Mouse (Mus musculus) hindbrain, embryonic 15.5 days (tissue): ENCODE results near the gene Usp16. TPM values are rescaled to one million over a fixed set of nuclear protein-coding genes. Genes with fewer than 3 reads are reported as not detected.
A peak's percentile ranks its signal among the peaks of the same experiment; 100 is the strongest.

ENCODE experiments used
- ATAC-seq: fragments of 200-750 bp; cut with Nextera tagmentation; 2 replicates; pipeline ENCODE4 v1.8.0; 2017; ENCODE audit warnings: low read depth, moderate number of reproducible peaks, moderate TSS enrichment; ENCODE audit not compliant: low FRiP score
- H3K27ac ChIP-seq: fragments of 300-500 bp; sonication (generic); replicated peaks from 2 replicates; pipeline ENCODE4 v1.5.1; 2015; ENCODE audit warnings: mild to moderate bottlenecking, inconsistent platforms
- H3K27me3 ChIP-seq: fragments of 300-500 bp; sonication (generic); 2 replicates; pipeline ENCODE4 v1.6.1; 2015; ENCODE audit warnings: control low read depth, inconsistent platforms
- H3K36me3 ChIP-seq: fragments of 300-500 bp; sonication (generic); 2 replicates; pipeline ENCODE4 v1.6.1; 2015; ENCODE audit warnings: control low read depth, inconsistent platforms
- H3K4me1 ChIP-seq: fragments of 300-500 bp; sonication (generic); replicated peaks from 2 replicates; pipeline ENCODE4 v1.6.1; 2015; ENCODE audit warnings: control low read depth, inconsistent platforms
- H3K4me2 ChIP-seq: fragments of 300-500 bp; sonication (generic); 2 replicates; pipeline ENCODE4 v1.6.1; 2015; ENCODE audit warnings: moderate library complexity, mild to moderate bottlenecking, inconsistent platforms
- H3K4me3 ChIP-seq: fragments of 300-500 bp; sonication (generic); 2 replicates; pipeline ENCODE4 v1.5.1; 2015; ENCODE audit warnings: mild to moderate bottlenecking, inconsistent platforms
- H3K9ac ChIP-seq: fragments of 300-500 bp; sonication (generic); 2 replicates; pipeline ENCODE4 v1.6.1; 2015; ENCODE audit warnings: inconsistent platforms
- H3K9me3 ChIP-seq: fragments of 300-500 bp; sonication (generic); 2 replicates; pipeline ENCODE4 v1.6.1; 2016; ENCODE audit warnings: control low read depth, inconsistent platforms
- WGBS: fragments of 180-500 bp; shearing (Covaris S2); methylation state at CpG from one replicate; pipeline ENCODE4 v1.1.7; 2015; 5-methylcytosine and 5-hydroxymethylcytosine counted together
- polyA plus RNA-seq: library from polyadenylated mRNA; unstranded; fragments of >200 nt; fragmentation: Nextera tagmentation; extraction: Ambion mirVana; gene quantifications from 2 replicates; pipeline ENCODE4 v1.2.1, GENCODE M21; 2015

Usp16 gene
- 42.9 and 50.6 TPM in 2 replicates for polyA plus RNA-seq

GRCm38 (mm10) chr16:87454419-87455179 lies at the start of gene Usp16:
TSS of gene Usp16 (plus strand) at chr16:87454703.
- Histone ChIP-seq H3K4me3 (peak within 1 kb of the TSS; percentile 89), H3K9me3 (no peaks in the 10 kb centered on the region), H3K27me3 (no peaks in the 10 kb centered on the region), H3K9ac (peak within 1 kb of the TSS; percentile 60), H3K4me1 (peaks cover 21% of the 10 kb centered on the region), H3K27ac (peak within 1 kb of the TSS; percentile 77), H3K4me2 (peak within 1 kb of the TSS; percentile 91), H3K36me3 (peaks cover 8% of the 10 kb centered on the region; the same call in 1 of the 2 replicates)
- ATAC-seq = peak; percentile 98
- 9% methylated on average over 45 of the region's 45 CpGs for WGBS

- no peak overlapping the region for H3K27ac ChIP-seq
- no peak for ATAC-seq
- H3K4me1 ChIP-seq = no peaks in the 10 kb centered on the region
- WGBS = 84% methylated on average over 3 of the region's 3 CpGs
- no peaks in the 10 kb centered on the region for H3K9me3 ChIP-seq
- H3K36me3 ChIP-seq = peaks cover 79% of the 10 kb centered on the region
- H3K4me2 ChIP-seq = no peak overlapping the region
- H3K4me3 ChIP-seq = no peak overlapping the region
- no peaks in the 10 kb centered on the region for H3K27me3 ChIP-seq
- H3K9ac ChIP-seq = no peak overlapping the region
These were observed 49.5 kb upstream of the Usp16 start for GRCm38 (mm10) chr16:87405001-87405400.

- Histone ChIP-seq H3K4me2 (no peak overlapping the region), H3K27ac (no peak overlapping the region), H3K4me1 (no peaks in the 10 kb centered on the region), H3K4me3 (no peak overlapping the region), H3K27me3 (no peaks in the 10 kb centered on the region), H3K9me3 (peaks cover 6% of the 10 kb centered on the region; the same call in 1 of the 2 replicates), H3K9ac (no peak overlapping the region), H3K36me3 (peaks cover 94% of the 10 kb centered on the region)
- WGBS = 96% methylated on average over 8 of the region's 8 CpGs
- no peak for ATAC-seq
These were observed 33.8 kb upstream of the Usp16 start for GRCm38 (mm10) chr16:87420662-87421061.

GRCm38 (mm10) chr16:87427516-87427915 lies 27.0 kb upstream of the Usp16 start:
- Histone ChIP-seq H3K27ac (no peak overlapping the region), H3K36me3 (peaks cover 43% of the 10 kb centered on the region), H3K4me2 (no peak overlapping the region), H3K9ac (no peak overlapping the region), H3K4me3 (no peak overlapping the region), H3K4me1 (peaks cover 14% of the 10 kb centered on the region), H3K27me3 (no peaks in the 10 kb centered on the region), H3K9me3 (no peaks in the 10 kb centered on the region)
- ATAC-seq = no peak
- WGBS = 95% methylated on average over 8 of the region's 8 CpGs

GRCm38 (mm10) chr16:87432033-87432814 lies 22.3 kb upstream of the Usp16 start, which contains the start of gene Ltn1:
TSS of gene Ltn1 (minus strand) at chr16:87432612.
- peak; percentile 99 for ATAC-seq
- H3K9ac ChIP-seq = peak within 1 kb of the TSS; percentile 70
- peaks cover 4% of the 10 kb centered on the region; the same call in 1 of the 2 replicates for H3K36me3 ChIP-seq
- peak within 1 kb of the TSS; percentile 89 for H3K4me3 ChIP-seq
- WGBS = under 1% methylated on average over 56 of the region's 56 CpGs
- peak within 1 kb of the TSS; percentile 64 for H3K27ac ChIP-seq
- peaks cover 14% of the 10 kb centered on the region for H3K4me1 ChIP-seq
- H3K4me2 ChIP-seq = peak within 1 kb of the TSS; percentile 85
- no peaks in the 10 kb centered on the region for H3K27me3 ChIP-seq
- H3K9me3 ChIP-seq = no peaks in the 10 kb centered on the region

- Histone ChIP-seq H3K27ac (no peak overlapping the region), H3K9me3 (no peaks in the 10 kb centered on the region), H3K27me3 (no peaks in the 10 kb centered on the region), H3K4me3 (no peak overlapping the region), H3K36me3 (peaks cover 4% of the 10 kb centered on the region; the same call in 1 of the 2 replicates), H3K4me1 (peaks cover 15% of the 10 kb centered on the region), H3K9ac (no peak overlapping the region), H3K4me2 (no peak overlapping the region)
- no peak for ATAC-seq
- 97% methylated on average over 7 of the region's 7 CpGs for WGBS
These were observed 20.2 kb upstream of the Usp16 start for GRCm38 (mm10) chr16:87434266-87434665.

GRCm38 (mm10) chr16:87434946-87435345 lies 19.6 kb upstream of the Usp16 start:
- H3K36me3 ChIP-seq = peaks cover 4% of the 10 kb centered on the region; the same call in 1 of the 2 replicates
- WGBS = 87% methylated on average over 6 of the region's 6 CpGs
- no peak overlapping the region for H3K4me3 ChIP-seq
- peaks cover 21% of the 10 kb centered on the region for H3K4me1 ChIP-seq
- H3K4me2 ChIP-seq = no peak overlapping the region
- no peaks in the 10 kb centered on the region for H3K27me3 ChIP-seq
- H3K9me3 ChIP-seq = no peaks in the 10 kb centered on the region
- no peak overlapping the region for H3K27ac ChIP-seq
- H3K9ac ChIP-seq = no peak overlapping the region
- no peak for ATAC-seq

- H3K9me3 ChIP-seq = no peaks in the 10 kb centered on the region
- no peak overlapping the region for H3K4me2 ChIP-seq
- H3K4me3 ChIP-seq = no peak overlapping the region
- H3K36me3 ChIP-seq = peaks cover 4% of the 10 kb centered on the region; the same call in 1 of the 2 replicates
- ATAC-seq = no peak
- WGBS = 86% methylated on average over 13 of the region's 13 CpGs
- no peak overlapping the region for H3K9ac ChIP-seq
- no peaks in the 10 kb centered on the region for H3K27me3 ChIP-seq
- H3K4me1 ChIP-seq = peaks cover 20% of the 10 kb centered on the region
- H3K27ac ChIP-seq = no peak overlapping the region
These were observed 18.9 kb upstream of the Usp16 start for GRCm38 (mm10) chr16:87435411-87436205.

GRCm38 (mm10) chr16:87437096-87437495 lies 17.4 kb upstream of the Usp16 start:
- H3K36me3 ChIP-seq = peaks cover 4% of the 10 kb centered on the region; the same call in 1 of the 2 replicates
- no peak overlapping the region for H3K9ac ChIP-seq
- H3K4me1 ChIP-seq = peaks cover 18% of the 10 kb centered on the region
- WGBS = 94% methylated on average over 21 of the region's 21 CpGs
- H3K4me2 ChIP-seq = no peak overlapping the region
- no peak for ATAC-seq
- no peak overlapping the region for H3K27ac ChIP-seq
- H3K4me3 ChIP-seq = no peak overlapping the region
- H3K27me3 ChIP-seq = no peaks in the 10 kb centered on the region
- no peaks in the 10 kb centered on the region for H3K9me3 ChIP-seq

- Histone ChIP-seq H3K9me3 (no peaks in the 10 kb centered on the region), H3K36me3 (peaks cover 4% of the 10 kb centered on the region; the same call in 1 of the 2 replicates), H3K4me3 (no peak overlapping the region), H3K4me2 (no peak overlapping the region), H3K9ac (no peak overlapping the region), H3K4me1 (peaks cover 18% of the 10 kb centered on the region), H3K27ac (no peak overlapping the region), H3K27me3 (no peaks in the 10 kb centered on the region)
- WGBS = 89% methylated on average over 8 of the region's 8 CpGs
- ATAC-seq = no peak
These were observed 15.8 kb upstream of the Usp16 start for GRCm38 (mm10) chr16:87438697-87439096.

- WGBS = 0% methylated on average over 37 of the region's 38 CpGs
These were observed 14.3 kb upstream of the Usp16 start, which contains the start of gene Rwdd2b for GRCm38 (mm10) chr16:87440184-87440686. TSS of gene Rwdd2b (minus strand) at chr16:87440573.

More at GRCm38 (mm10) chr16:87440184-87440686, 14.3 kb upstream of the Usp16 start, which contains the start of gene Rwdd2b:
- H3K27me3 ChIP-seq = no peaks in the 10 kb centered on the region
- ATAC-seq = peak; percentile 97
- peak within 1 kb of the TSS; percentile 96 for H3K4me3 ChIP-seq
- H3K4me2 ChIP-seq = peak within 1 kb of the TSS; percentile 75
- H3K27ac ChIP-seq = peak within 1 kb of the TSS; percentile 98
- peaks cover 18% of the 10 kb centered on the region for H3K4me1 ChIP-seq
- H3K9ac ChIP-seq = peak within 1 kb of the TSS; percentile 93
- no peaks in the 10 kb centered on the region for H3K9me3 ChIP-seq
- no peaks in the 10 kb centered on the region for H3K36me3 ChIP-seq
